Mouse (Mus musculus) limb, embryonic 11.5 days (tissue): Measurements from ENCODE around the gene Gnat3. TPM values are rescaled to one million over a fixed set of nuclear protein-coding genes. Genes with fewer than 3 reads are reported as not detected.

Source experiments
- ATAC-seq: fragments of 200-750 bp; cut with Nextera tagmentation; 2 replicates; pipeline ENCODE4 v1.8.0; 2017; ENCODE audit warnings: low read depth; ENCODE audit not compliant: insufficient number of reproducible peaks, low FRiP score, low TSS enrichment
- DNase-seq: peaks from one replicate; pipeline ENCODE4 v3.0.0-alpha.2; 2015; ENCODE audit warnings: low spot score
- H3K27ac ChIP-seq: fragments of 300-500 bp; sonication (generic); replicated peaks from 2 replicates; pipeline ENCODE4 v1.5.1; 2014; ENCODE audit warnings: low read depth, mild to moderate bottlenecking, low read length
- H3K27me3 ChIP-seq: fragments of 300-500 bp; sonication (generic); 2 replicates; pipeline ENCODE4 v1.6.1; 2014; ENCODE audit warnings: mild to moderate bottlenecking, low read length, mixed read lengths; ENCODE audit not compliant: control insufficient read depth, insufficient read depth
- H3K36me3 ChIP-seq: fragments of 300-500 bp; sonication (generic); 2 replicates; pipeline ENCODE4 v1.6.1; 2014; ENCODE audit warnings: mild to moderate bottlenecking, low read length, moderate library complexity, mixed read lengths; ENCODE audit not compliant: control insufficient read depth, insufficient read depth
- H3K4me1 ChIP-seq: fragments of 300-500 bp; sonication (generic); 2 replicates; pipeline ENCODE4 v1.6.1; 2014; ENCODE audit warnings: low read length, mixed read lengths; ENCODE audit not compliant: control insufficient read depth, insufficient read depth
- H3K4me2 ChIP-seq: fragments of 300-500 bp; sonication (generic); 2 replicates; pipeline ENCODE4 v1.6.1; 2014; ENCODE audit warnings: low read depth, mild to moderate bottlenecking, moderate library complexity; ENCODE audit not compliant: severe bottlenecking
- H3K4me3 ChIP-seq: fragments of 300-500 bp; sonication (generic); 2 replicates; pipeline ENCODE4 v1.5.1; 2014; ENCODE audit warnings: low read depth, low read length
- H3K9ac ChIP-seq: fragments of 300-500 bp; sonication (generic); 2 replicates; pipeline ENCODE4 v1.6.1; 2014; ENCODE audit warnings: mild to moderate bottlenecking, low read length
- H3K9me3 ChIP-seq: fragments of 300-500 bp; sonication (generic); 2 replicates; pipeline ENCODE4 v1.6.1; 2016; ENCODE audit warnings: low read length; ENCODE audit not compliant: control insufficient read depth
- WGBS: fragments of 180-500 bp; shearing (Covaris S2); extraction: QIAGEN DNeasy Blood & Tissue Kit; methylation state at CpG from one replicate; pipeline ENCODE4 v1.1.7; 2014; 5-methylcytosine and 5-hydroxymethylcytosine counted together
- polyA plus RNA-seq: library from polyadenylated mRNA; unstranded; fragments of >200 nt; fragmentation: Nextera tagmentation; extraction: Ambion mirVana; gene quantifications from 2 replicates; pipeline ENCODE4 v1.2.1, GENCODE M21; 2014

Gene Gnat3
- polyA plus RNA-seq, 1 experiment from 2014 or later: not detected

DNA sequence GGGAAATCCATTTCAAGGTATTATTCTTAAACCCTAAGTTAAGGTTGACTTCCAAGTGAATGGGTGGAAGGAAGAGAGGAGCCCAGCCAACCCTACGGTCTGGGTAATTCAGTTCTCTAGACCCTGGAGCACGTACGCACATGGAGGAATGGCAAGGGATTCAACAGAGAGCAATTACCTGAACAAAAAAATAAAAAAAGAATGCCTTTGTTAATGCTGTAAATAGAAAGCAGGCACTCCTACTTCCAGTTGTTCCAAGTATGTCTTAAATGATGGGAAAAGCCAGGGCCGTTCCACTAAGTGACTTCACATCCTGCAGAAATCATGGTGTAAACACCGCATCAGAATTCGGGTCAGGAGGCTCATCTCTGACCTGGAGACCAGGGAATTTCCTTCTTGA lies 28.3 kb downstream of the Gnat3 start:
- no peak for DNase-seq
- no peaks in the 10 kb centered on the region for H3K9me3 ChIP-seq
- H3K4me3 ChIP-seq: no peak overlapping the region
- H3K27me3 ChIP-seq: no peaks in the 10 kb centered on the region
- H3K27ac ChIP-seq: no peak overlapping the region
- H3K9ac ChIP-seq: no peak overlapping the region
- H3K4me2 ChIP-seq: no peak overlapping the region
- no peak for ATAC-seq
- H3K4me1 ChIP-seq: no peaks in the 10 kb centered on the region
- 87% methylated on average over 6 of the region's 6 CpGs for WGBS
- no peaks in the 10 kb centered on the region for H3K36me3 ChIP-seq

DNA sequence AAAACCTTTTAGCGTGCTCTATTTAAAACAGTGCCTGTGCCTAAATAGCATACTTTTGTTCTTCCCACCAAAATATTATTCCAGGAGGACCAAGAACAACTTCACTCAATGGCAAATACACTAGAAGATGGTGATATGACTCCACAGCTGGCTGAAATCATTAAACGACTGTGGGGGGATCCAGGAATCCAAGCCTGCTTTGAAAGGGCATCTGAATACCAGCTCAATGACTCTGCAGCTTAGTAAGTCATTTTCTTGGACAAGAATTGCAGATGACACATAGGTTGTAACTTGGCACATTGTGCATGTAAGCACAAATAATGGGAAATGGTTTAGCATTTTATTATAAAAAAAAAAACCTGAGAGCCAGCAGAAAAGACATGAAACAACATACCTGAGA lies 37.2 kb downstream of the Gnat3 start:
- ATAC-seq (no peak), DNase-seq (no peak)
- Histone ChIP-seq H3K9ac (no peak overlapping the region), H3K4me2 (no peak overlapping the region), H3K36me3 (no peaks in the 10 kb centered on the region), H3K9me3 (no peaks in the 10 kb centered on the region), H3K4me3 (no peak overlapping the region), H3K4me1 (no peaks in the 10 kb centered on the region), H3K27me3 (no peaks in the 10 kb centered on the region), H3K27ac (no peak overlapping the region)
- 76% methylated on average over 2 of the region's 2 CpGs for WGBS

DNA sequence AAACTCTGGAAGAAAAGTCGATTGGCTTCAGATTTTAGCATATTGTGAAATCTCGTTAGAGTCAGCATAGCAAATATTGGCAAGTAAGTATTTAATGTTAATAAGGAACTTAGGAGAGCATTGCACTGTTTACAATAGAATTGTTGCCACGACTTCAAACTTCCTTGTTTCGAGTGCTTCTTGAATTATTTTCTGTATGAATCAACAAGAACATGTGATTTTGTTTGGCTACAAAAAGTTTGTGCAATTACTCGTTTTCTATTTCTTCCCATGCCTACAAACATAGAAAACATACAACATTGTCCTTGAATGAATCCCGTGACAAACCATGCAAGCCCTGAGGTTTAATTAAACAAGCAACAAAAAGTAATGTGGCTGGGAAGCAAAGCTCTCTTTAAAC lies 37.8 kb downstream of the Gnat3 start:
- ATAC-seq (no peak), DNase-seq (no peak)
- H3K4me3 ChIP-seq: no peak overlapping the region
- H3K9me3 ChIP-seq: no peaks in the 10 kb centered on the region
- no peaks in the 10 kb centered on the region for H3K36me3 ChIP-seq
- 82% methylated on average over 6 of the region's 6 CpGs for WGBS
- no peak overlapping the region for H3K27ac ChIP-seq
- H3K4me1 ChIP-seq: no peaks in the 10 kb centered on the region
- no peak overlapping the region for H3K4me2 ChIP-seq
- no peak overlapping the region for H3K9ac ChIP-seq
- H3K27me3 ChIP-seq: no peaks in the 10 kb centered on the region

DNA sequence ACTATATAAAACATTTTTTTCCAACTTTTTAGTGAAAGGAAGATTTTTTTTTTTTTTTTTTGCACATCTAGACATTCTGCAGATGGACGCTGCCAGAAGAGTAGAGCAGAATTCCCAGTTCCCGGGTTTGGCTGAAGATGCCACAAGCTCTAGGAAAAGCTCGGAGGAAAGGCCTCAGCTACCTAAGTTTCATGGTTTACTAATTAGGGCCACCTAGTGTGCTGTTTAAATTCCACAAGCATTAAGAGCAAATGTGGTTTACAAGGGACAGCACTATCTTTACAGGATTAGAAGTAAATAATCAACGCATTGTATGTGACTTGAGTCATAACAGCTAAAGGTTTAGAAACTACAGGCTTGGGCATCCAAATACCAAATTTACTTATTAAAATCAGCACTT lies 39.3 kb downstream of the Gnat3 start:
- Histone ChIP-seq H3K9me3 (no peaks in the 10 kb centered on the region), H3K4me3 (no peak overlapping the region), H3K27me3 (no peaks in the 10 kb centered on the region), H3K9ac (no peak overlapping the region), H3K36me3 (no peaks in the 10 kb centered on the region), H3K4me1 (no peaks in the 10 kb centered on the region), H3K4me2 (no peak overlapping the region), H3K27ac (no peak overlapping the region)
- ATAC-seq (no peak), DNase-seq (no peak)
- WGBS: 36% methylated on average over 4 of the region's 4 CpGs

DNA sequence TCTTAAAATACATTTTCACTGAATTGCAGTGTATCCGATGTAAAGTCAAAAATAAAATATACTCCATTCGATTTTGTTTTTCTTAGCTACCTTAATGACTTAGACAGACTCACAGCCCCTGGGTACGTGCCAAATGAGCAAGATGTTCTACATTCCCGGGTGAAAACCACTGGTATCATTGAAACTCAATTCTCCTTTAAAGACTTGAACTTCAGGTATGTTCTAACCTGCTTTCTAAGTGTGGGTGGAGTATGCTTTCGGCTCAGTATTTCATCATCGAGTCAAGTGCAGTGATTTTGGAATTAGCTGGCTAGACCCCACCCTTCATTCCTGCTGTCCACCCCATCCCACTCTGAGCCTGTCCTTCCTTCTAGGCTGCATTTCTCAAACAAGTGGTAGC lies 41.3 kb downstream of the Gnat3 start:
- no peaks in the 10 kb centered on the region for H3K36me3 ChIP-seq
- no peak overlapping the region for H3K4me3 ChIP-seq
- H3K4me1 ChIP-seq: no peaks in the 10 kb centered on the region
- no peaks in the 10 kb centered on the region for H3K27me3 ChIP-seq
- no peak overlapping the region for H3K9ac ChIP-seq
- no peak for ATAC-seq
- DNase-seq: no peak
- 90% methylated on average over 6 of the region's 6 CpGs for WGBS
- H3K27ac ChIP-seq: no peak overlapping the region
- H3K9me3 ChIP-seq: no peaks in the 10 kb centered on the region
- H3K4me2 ChIP-seq: no peak overlapping the region

DNA sequence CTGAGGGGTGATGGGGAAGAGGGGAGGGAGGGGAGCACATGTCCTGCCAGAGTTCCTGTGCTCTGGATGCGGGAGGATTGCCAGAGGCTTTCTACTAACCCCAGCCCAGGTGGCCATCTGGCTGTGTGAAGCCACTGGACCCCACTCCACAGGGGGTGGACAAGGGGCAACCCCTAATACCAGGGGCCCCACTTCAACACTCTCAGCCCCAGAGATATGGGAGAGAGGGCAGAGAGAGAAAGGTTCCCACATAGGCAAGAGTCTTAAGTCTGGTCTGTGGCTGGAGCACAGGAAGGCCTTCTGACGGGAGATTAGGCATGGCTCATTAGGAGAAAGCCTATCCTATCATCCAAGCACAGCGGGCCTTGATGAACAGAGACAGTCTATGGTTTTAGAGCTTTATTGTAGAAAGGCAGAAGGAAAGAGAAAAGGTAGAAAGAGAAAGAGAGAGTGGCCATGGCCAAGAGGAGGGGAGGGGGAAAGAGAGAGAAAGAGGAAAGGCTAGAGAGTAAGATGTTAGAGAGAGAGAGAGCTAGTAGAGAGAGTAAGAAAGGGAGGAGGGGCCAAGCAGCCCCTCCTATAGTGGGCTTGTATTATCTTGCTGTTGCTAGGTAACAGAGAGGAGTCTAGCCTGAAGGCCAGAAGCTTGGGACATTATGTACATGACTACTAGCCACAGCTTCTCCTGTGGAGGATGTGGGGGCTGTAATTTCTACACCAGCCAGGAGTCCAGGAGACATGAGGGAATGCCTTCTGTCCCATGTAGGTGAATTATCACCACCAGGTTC lies 42.7 kb downstream of the Gnat3 start:
- H3K4me3 ChIP-seq: no peak overlapping the region
- WGBS: 67% methylated on average over 3 of the region's 3 CpGs
- no peaks in the 10 kb centered on the region for H3K4me1 ChIP-seq
- ATAC-seq (no peak), DNase-seq (no peak)
- no peaks in the 10 kb centered on the region for H3K27me3 ChIP-seq
- no peaks in the 10 kb centered on the region for H3K9me3 ChIP-seq
- no peaks in the 10 kb centered on the region for H3K36me3 ChIP-seq
- H3K27ac ChIP-seq: no peak overlapping the region
- H3K9ac ChIP-seq: no peak overlapping the region
- no peak overlapping the region for H3K4me2 ChIP-seq

DNA sequence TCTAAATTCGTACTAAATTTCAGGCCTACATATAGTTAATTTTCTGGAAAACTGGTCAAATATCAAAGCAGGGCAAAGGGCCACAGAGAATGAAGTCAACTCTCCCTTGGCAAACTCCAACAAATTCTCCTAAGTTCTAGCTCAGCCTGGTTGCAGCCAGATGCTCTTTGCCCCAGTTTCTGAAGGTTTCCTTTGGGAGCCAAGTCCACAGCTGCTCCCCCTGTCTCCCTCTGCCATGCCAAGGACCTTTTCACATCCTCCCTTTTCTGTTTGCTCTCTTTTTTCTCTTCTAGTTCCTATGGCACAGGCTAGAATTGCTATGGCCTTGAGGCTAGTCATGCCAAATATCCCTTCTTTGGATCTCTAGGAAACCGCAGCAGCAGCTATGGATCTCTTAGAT lies 43.8 kb downstream of the Gnat3 start:
- no peaks in the 10 kb centered on the region for H3K36me3 ChIP-seq
- H3K4me3 ChIP-seq: no peak overlapping the region
- ATAC-seq (no peak), DNase-seq (no peak)
- no peaks in the 10 kb centered on the region for H3K27me3 ChIP-seq
- H3K27ac ChIP-seq: no peak overlapping the region
- 91% methylated on average over 2 of the region's 2 CpGs for WGBS
- H3K4me1 ChIP-seq: no peaks in the 10 kb centered on the region
- no peak overlapping the region for H3K9ac ChIP-seq
- no peak overlapping the region for H3K4me2 ChIP-seq
- H3K9me3 ChIP-seq: no peaks in the 10 kb centered on the region

DNA sequence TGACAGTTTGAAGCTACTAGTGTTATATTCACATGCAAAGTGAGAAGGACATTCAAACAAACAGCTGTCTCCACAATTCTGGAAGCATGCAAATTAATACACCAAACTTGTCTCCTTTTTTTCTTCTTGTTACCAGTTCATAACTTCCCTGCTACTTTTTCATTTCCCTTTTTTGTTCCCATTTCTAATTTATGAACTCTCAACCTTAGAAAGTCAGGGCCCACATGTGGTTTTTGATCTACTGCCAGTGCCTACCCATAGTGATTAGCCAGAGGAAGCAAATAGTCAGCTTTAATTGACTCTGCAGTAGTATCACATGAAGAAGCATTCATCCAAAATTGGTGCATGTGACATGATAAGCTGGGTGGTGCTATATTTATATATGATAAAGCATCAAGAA lies 44.7 kb downstream of the Gnat3 start:
- H3K36me3 ChIP-seq: no peaks in the 10 kb centered on the region
- DNase-seq (no peak), ATAC-seq (no peak)
- H3K4me2 ChIP-seq: no peak overlapping the region
- no peaks in the 10 kb centered on the region for H3K9me3 ChIP-seq
- no peaks in the 10 kb centered on the region for H3K4me1 ChIP-seq
- H3K4me3 ChIP-seq: no peak overlapping the region
- H3K27me3 ChIP-seq: no peaks in the 10 kb centered on the region
- H3K9ac ChIP-seq: no peak overlapping the region
- no peak overlapping the region for H3K27ac ChIP-seq

DNA sequence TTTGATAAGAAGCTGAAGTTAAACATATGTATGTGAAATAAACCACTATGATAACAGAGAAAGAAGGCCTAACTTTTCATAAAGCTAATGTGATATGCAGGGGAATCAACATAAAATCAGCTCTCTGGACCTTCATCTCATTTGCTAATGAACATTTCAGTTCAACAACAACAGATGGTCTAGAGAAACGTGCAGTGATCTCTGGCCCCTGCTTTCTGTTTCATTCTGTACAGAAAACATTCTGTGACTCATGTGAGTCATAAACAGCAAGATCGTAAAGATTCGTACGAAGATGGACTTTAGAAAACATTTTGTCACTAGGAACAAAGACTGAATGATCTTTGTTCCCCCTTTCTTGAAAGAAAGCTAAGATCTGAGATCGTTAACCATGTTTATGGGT lies 48.0 kb downstream of the Gnat3 start:
- H3K27ac ChIP-seq: no peak overlapping the region
- H3K27me3 ChIP-seq: no peaks in the 10 kb centered on the region
- no peak overlapping the region for H3K9ac ChIP-seq
- DNase-seq (no peak), ATAC-seq (no peak)
- no peaks in the 10 kb centered on the region for H3K36me3 ChIP-seq
- H3K9me3 ChIP-seq: no peaks in the 10 kb centered on the region
- H3K4me2 ChIP-seq: no peak overlapping the region
- H3K4me1 ChIP-seq: no peaks in the 10 kb centered on the region
- WGBS: 53% methylated on average over 5 of the region's 5 CpGs
- H3K4me3 ChIP-seq: no peak overlapping the region
